Mouse (Mus musculus): ENCODE measurements around the gene Fam193a. TPM values are rescaled to one million over a fixed set of nuclear protein-coding genes. Genes with fewer than 3 reads are reported as not detected.

The Fam193a gene
- polyA plus RNA-seq (2016; fragmentation: Nextera tagmentation; extraction: Ambion mirVana) = 15.8 and 15.9 TPM in 2 replicates

DNA sequence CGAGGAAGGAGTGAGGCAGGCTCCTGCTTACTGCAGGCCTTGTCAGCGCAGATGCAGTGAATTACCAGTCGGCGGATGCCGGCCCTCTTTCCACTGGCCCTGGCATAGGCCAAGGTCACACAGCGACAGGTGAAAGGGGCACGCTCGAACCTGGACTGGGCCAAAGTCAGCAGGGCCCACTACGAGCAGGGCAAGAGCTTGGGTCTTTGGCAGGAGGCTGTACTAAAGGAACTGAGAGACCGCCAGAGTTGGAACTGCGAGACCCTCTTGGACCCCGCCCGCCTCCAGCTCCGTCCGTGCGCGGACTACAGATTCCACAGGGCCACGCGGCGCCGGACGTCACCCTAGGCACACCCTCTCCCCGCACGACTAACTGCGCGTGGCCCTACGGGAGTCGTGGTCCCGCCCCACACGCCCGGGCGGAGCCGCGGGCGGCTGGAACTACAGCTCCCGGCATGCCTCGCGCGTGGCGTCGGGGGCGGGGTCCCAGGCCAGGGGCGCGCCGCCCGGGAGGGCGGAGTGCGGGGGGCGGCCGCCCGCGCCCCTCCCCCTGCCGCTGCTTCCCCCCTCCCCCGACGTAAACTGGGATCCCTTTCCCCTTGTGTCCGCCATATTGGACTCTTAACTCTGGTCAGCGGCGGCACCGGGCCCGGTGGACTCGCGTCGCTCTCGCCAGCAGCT, at the start of gene Fam193a:
Fam193a (plus strand) TSS at position 593 of the 681 bp plus-strand sequence.
- Histone ChIP-seq H3K4me2 (replicated peaks) (peak within 1 kb of the TSS; percentile 57), H3K9me3 (no peaks in the 10 kb centered on the region), H3K4me1 (peaks cover 8% of the 10 kb centered on the region; the same call in 1 of the 2 replicates), H3K4me3 (peak within 1 kb of the TSS; percentile 94), H3K27ac (peak within 1 kb of the TSS; percentile 82), H3K9ac (peak within 1 kb of the TSS; percentile 91), H3K27me3 (no peaks in the 10 kb centered on the region), H3K36me3 (0 out of 2 replicates have a peak, but pooled peaks cover 7% of the 10 kb centered on the region)
- peak; percentile 100 for ATAC-seq (ENCODE audit: insufficient number of reproducible peaks, insufficient read depth, low FRiP score, low TSS enrichment)
- WGBS = under 1% methylated on average over 40 of the region's 64 CpGs

DNA sequence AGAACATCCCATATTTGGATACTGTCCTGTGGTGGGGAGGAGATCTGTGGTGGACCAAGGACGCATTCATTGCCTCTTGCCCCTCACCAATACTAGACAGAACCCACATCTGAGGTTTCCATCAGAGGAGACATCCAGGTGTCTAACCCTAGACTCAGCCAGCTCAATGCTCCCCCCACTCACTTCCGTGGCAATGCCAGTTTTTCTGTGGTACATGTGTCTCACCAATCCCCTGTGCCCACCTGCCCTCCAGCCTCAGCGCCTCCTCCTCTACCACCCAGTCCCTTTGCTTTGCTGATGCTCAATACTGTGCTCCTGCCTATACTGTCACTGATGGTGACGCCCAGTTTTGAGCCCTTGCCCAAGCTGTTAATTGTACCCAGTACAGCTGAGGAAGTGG, 48.5 kb upstream of the Fam193a start:
- Histone ChIP-seq H3K4me2 (replicated peaks) (no peak overlapping the region), H3K9me3 (no peaks in the 10 kb centered on the region), H3K27ac (no peak overlapping the region), H3K4me3 (no peak overlapping the region), H3K9ac (no peak overlapping the region), H3K4me1 (peaks cover 4% of the 10 kb centered on the region), H3K27me3 (no peaks in the 10 kb centered on the region), H3K36me3 (no peaks in the 10 kb centered on the region)
- no peak for ATAC-seq (ENCODE audit: insufficient number of reproducible peaks, insufficient read depth, low FRiP score, low TSS enrichment)
- WGBS = 82% methylated on average over 4 of the region's 4 CpGs

DNA sequence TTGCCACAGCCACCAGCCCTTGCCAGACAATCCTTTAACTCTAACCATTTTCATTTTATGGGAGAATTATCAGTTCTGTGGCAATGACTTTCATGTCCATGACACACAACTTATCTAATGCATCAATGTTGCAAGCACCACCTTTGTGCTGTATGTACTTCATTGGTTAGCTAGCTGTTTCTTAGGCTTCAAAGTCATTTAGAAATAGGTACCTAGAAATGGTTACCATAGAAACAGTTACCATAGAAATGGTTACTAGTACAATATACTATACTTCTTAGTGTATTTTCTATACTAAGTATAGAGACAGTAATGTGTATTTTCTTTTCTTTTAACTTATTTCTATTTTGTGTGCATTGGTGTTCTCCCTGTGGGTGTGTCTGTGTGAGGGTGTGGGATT, 44.4 kb upstream of the Fam193a start:
- ATAC-seq (ENCODE audit: insufficient number of reproducible peaks, insufficient read depth, low FRiP score, low TSS enrichment) = no peak
- no peaks in the 10 kb centered on the region for H3K36me3 ChIP-seq
- H3K4me2 ChIP-seq (replicated peaks) = no peak overlapping the region
- no peak overlapping the region for H3K4me3 ChIP-seq
- no peaks in the 10 kb centered on the region for H3K9me3 ChIP-seq
- H3K9ac ChIP-seq = no peak overlapping the region
- H3K4me1 ChIP-seq = peaks cover 9% of the 10 kb centered on the region
- H3K27ac ChIP-seq = no peak overlapping the region
- H3K27me3 ChIP-seq = no peaks in the 10 kb centered on the region

DNA sequence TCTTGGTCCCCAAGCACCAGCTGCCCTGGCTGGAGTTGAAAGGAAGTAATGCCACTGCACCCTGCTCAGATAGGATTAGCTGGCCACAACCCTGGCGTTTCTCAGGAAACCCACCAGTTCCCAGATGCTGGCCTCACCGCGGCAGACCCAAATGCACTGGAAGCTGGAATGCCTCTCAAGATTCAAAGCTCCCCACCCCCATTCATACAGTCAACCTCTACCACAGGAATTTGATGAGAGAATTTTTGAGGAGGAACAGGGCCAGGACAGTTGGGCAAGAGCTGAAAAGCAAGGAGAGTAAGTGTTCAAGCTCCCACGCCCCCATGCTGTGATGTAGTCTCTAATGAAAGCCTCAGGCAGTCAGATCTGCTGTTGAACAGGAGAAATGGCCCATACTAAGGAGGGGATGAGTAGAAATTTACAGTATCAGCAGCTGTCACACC, 43.5 kb upstream of the Fam193a start:
- no peak overlapping the region for H3K4me3 ChIP-seq

DNA sequence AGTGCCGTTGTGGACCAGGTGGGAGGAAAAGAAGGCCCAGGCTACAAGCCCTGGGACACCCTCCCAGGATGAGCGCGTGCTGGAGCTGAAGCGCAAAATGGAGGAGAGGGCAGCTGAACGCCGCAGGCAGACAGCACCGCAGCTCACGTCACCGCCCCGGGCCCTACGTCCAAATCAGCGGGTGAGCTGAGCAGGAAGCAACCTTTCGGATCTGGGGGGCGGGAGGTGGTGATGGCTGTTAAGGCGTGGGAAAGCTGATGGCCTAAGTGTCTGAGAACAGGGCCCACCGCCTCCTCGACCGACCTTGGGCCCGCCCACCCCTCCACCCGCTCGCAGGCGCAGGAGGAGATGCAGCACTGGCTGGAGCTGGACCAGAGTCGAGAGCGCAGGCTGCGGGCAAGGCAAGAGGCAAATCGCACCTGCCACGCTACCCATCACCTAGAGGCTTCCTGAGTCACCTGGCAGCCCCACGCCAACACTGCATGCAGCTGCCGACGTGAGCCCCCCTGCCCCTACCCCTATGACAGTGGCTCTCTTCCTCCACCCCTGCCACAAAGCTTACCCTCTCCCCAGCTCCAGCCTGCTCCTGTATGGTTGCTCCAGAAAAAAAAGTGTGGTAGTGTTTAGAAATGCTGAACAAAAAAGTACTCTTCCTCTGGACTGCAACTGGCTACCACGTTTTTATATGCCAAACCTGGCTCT, 42.7 kb upstream of the Fam193a start:
- H3K4me3 ChIP-seq = peak overlapping the region; percentile 24
- 9% methylated on average over 30 of the region's 31 CpGs for WGBS
- peaks cover 9% of the 10 kb centered on the region for H3K4me1 ChIP-seq
- H3K9me3 ChIP-seq = no peaks in the 10 kb centered on the region
- peak; percentile 72; the same call in 1 of the 2 replicates for ATAC-seq (ENCODE audit: insufficient number of reproducible peaks, insufficient read depth, low FRiP score, low TSS enrichment)
- H3K36me3 ChIP-seq = no peaks in the 10 kb centered on the region
- peak overlapping the region; percentile 50 for H3K4me2 ChIP-seq (replicated peaks)
- peak overlapping the region; percentile 34 for H3K9ac ChIP-seq
- H3K27ac ChIP-seq = no peak overlapping the region
- no peaks in the 10 kb centered on the region for H3K27me3 ChIP-seq

More for the DNA sequence above, 43.5 kb upstream of the Fam193a start:
- ATAC-seq (ENCODE audit: insufficient number of reproducible peaks, insufficient read depth, low FRiP score, low TSS enrichment) = no peak
- no peak overlapping the region for H3K9ac ChIP-seq
- WGBS = 28% methylated on average over 4 of the region's 4 CpGs
- no peaks in the 10 kb centered on the region for H3K27me3 ChIP-seq
- H3K27ac ChIP-seq = no peak overlapping the region
- H3K4me1 ChIP-seq = peaks cover 9% of the 10 kb centered on the region
- peak overlapping the region; percentile 50; the same call in 1 of the 2 replicates for H3K4me2 ChIP-seq (replicated peaks)
- H3K9me3 ChIP-seq = no peaks in the 10 kb centered on the region
- H3K36me3 ChIP-seq = no peaks in the 10 kb centered on the region

DNA sequence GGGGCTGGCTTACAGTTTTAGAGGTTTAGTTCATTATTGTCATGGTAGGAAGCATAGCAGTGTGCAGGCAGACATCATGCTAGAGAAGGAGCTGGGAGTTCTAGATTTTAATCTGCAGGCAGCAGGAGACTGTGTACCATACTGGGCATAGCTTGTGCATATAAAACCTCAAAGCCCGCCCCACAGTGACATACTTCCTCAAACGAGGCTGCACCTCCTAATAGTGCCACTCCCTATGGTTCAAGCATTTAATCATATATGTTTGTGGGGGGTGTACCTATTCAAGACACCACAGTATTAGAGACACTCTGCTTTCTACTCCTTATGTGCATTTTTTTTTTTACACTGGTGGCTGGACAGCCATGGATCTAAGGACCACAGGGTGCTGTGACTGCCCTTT, 39.6 kb upstream of the Fam193a start:
- H3K4me3 ChIP-seq = no peak overlapping the region
- H3K9me3 ChIP-seq = no peaks in the 10 kb centered on the region
- no peaks in the 10 kb centered on the region for H3K36me3 ChIP-seq
- whole genome bisulfite sequencing = 95% methylated on average over 2 of the region's 2 CpGs
- ATAC-seq (ENCODE audit: insufficient number of reproducible peaks, insufficient read depth, low FRiP score, low TSS enrichment) = no peak
- H3K27me3 ChIP-seq = no peaks in the 10 kb centered on the region
- no peak overlapping the region for H3K4me2 ChIP-seq (replicated peaks)
- H3K27ac ChIP-seq = no peak overlapping the region
- no peak overlapping the region for H3K9ac ChIP-seq
- H3K4me1 ChIP-seq = peaks cover 9% of the 10 kb centered on the region

DNA sequence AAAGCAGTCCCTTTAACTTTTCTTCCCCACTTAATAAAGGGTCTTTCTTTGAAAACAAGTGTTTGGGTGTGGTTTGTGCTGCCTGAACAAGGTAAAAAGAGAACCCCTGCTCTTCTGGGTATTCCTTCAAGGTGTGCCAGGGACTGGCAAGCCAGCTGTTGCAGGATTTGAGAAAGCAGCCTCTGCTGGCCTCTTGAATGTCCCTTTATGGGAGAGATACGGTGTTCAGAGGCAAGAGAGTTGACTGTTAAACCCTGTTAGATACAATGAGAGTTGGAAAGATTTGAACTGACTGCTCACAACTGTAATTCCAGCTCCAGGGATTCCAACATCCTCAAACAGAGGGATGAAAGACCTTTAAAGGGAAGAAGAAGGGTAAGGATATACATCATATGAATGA, 35.7 kb upstream of the Fam193a start:
- Histone ChIP-seq H3K36me3 (no peaks in the 10 kb centered on the region), H3K9ac (no peak overlapping the region), H3K4me1 (peaks cover 13% of the 10 kb centered on the region), H3K9me3 (no peaks in the 10 kb centered on the region), H3K27me3 (no peaks in the 10 kb centered on the region), H3K27ac (no peak overlapping the region), H3K4me2 (replicated peaks) (no peak overlapping the region), H3K4me3 (no peak overlapping the region)
- ATAC-seq (ENCODE audit: insufficient number of reproducible peaks, insufficient read depth, low FRiP score, low TSS enrichment) = no peak
- 87% methylated on average over 1 of the region's 1 CpGs for WGBS

DNA sequence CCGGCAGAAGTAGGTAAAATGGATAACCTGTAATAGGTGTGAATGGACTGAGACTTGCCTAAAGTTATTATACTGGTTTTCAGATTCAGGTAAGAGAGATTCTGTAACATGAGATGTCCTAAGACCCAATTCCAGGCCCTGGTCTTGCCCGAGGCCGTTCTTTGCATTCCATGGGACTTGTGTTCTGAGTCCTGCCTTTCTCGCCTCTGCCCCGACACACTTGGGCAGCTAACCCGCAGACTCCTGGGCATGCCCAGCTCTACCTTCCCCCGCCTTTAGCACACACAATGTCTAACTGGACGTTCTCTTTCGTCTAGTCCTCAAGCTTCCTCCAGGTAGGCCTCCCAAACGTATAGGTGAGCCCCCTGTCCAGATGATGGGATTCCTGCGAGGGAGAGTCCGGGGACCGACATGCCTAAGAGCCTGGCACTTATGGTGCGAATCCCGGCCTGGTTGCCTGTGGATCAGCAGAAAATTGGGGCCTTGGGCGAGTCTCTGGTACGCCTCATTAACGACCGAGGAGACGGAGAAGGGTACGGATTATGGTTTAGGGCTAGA, 34.1 kb upstream of the Fam193a start:
- WGBS = 2% methylated on average over 21 of the region's 21 CpGs
- H3K4me1 ChIP-seq = peaks cover 13% of the 10 kb centered on the region

DNA sequence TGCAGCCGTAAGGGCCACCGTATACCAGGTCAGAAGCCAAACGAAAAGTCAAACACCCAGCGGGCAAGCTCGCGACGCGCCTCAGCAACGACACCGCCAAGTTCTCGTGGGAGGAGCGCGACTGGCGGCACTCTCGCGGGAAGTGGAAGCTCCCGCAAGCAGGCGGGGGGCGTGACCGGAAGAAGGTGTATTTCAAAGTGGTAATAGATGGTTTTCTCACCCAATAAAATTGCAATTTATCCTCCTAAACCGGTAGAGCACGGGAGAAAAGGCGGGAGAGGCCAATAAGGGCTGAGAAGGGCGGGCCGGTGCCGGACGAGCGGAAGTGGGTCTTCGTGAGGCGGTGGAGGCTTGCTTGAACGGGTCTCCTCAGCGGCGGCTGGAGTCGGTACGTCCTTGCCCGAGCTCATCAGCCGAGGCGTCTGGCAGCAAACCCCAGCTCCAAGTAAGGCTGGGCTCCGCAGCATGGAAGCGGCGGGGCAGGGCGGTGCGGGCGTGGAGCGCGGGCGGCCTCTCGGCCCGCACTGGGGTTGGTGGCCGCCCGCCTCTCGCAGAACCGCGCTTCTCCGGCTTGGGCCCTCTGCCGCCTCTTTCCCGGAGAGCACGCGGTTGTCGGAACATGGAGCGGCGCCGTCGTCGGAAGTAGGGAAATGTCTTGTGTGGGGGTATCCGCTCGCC, 33.5 kb upstream of the Fam193a start, which contains the start of gene Rnf4:
Rnf4 (plus strand) TSS at position 193 of the 678 bp plus-strand sequence.
- Histone ChIP-seq H3K4me3 (peak within 1 kb of the TSS; percentile 99), H3K4me1 (peaks cover 13% of the 10 kb centered on the region), H3K27me3 (no peaks in the 10 kb centered on the region), H3K36me3 (no peaks in the 10 kb centered on the region), H3K27ac (peak within 1 kb of the TSS; percentile 96), H3K9me3 (no peaks in the 10 kb centered on the region), H3K4me2 (replicated peaks) (peak within 1 kb of the TSS; percentile 80), H3K9ac (peak within 1 kb of the TSS; percentile 99)
- peak; percentile 96 for ATAC-seq (ENCODE audit: insufficient number of reproducible peaks, insufficient read depth, low FRiP score, low TSS enrichment)
- WGBS = under 1% methylated on average over 66 of the region's 67 CpGs

More for the DNA sequence above, 34.1 kb upstream of the Fam193a start:
- Histone ChIP-seq H3K4me3 (peak overlapping the region; percentile 99), H3K9me3 (no peaks in the 10 kb centered on the region), H3K36me3 (no peaks in the 10 kb centered on the region), H3K27ac (peak overlapping the region; percentile 96), H3K27me3 (no peaks in the 10 kb centered on the region), H3K4me2 (replicated peaks) (peak overlapping the region; percentile 76), H3K9ac (peak overlapping the region; percentile 91)
- peak; percentile 38 for ATAC-seq (ENCODE audit: insufficient number of reproducible peaks, insufficient read depth, low FRiP score, low TSS enrichment)

DNA sequence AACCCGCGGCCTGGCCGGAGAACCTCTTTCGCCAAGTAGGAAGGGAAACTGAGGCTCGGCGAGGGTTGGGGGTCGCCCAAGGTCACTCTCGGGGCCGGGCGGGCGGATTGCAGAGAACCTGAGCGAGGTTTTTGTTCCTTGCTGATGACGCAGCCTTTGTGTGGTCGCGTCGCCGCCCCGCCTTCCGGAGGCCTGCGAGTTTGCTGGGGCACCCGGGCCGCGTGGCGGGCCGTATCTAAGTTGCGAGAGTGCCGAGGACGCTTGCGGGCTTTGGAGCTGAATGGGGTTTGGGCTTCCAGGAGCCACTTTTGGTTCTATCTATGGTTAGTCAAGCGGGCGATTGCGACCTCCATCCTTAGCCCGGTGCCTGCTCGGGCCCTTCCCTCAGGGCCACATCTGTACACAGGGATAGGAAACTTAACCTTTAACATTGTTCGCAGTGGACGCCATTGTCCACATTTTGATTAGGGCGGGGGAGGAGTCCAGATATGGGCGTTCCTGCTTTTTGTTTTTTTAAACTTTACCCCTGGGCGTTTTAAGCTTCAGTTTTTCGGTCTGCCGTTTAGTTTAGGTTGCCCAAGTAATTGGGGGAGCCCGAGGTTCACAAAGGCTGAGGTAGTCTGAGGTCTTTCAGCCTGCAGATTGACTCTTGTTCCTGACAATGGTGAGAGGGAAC, 32.8 kb upstream of the Fam193a start:
- peak overlapping the region; percentile 99 for H3K4me3 ChIP-seq
- under 1% methylated on average over 42 of the region's 42 CpGs for WGBS
- peaks cover 13% of the 10 kb centered on the region for H3K4me1 ChIP-seq
- 0 out of 2 replicates have a peak, but pooled peaks have one; percentile 8 for ATAC-seq (ENCODE audit: insufficient number of reproducible peaks, insufficient read depth, low FRiP score, low TSS enrichment)
- H3K9me3 ChIP-seq = no peaks in the 10 kb centered on the region
- peak overlapping the region; percentile 80 for H3K4me2 ChIP-seq (replicated peaks)
- peak overlapping the region; percentile 99 for H3K9ac ChIP-seq
- no peaks in the 10 kb centered on the region for H3K36me3 ChIP-seq
- H3K27ac ChIP-seq = peak overlapping the region; percentile 96
- H3K27me3 ChIP-seq = no peaks in the 10 kb centered on the region

DNA sequence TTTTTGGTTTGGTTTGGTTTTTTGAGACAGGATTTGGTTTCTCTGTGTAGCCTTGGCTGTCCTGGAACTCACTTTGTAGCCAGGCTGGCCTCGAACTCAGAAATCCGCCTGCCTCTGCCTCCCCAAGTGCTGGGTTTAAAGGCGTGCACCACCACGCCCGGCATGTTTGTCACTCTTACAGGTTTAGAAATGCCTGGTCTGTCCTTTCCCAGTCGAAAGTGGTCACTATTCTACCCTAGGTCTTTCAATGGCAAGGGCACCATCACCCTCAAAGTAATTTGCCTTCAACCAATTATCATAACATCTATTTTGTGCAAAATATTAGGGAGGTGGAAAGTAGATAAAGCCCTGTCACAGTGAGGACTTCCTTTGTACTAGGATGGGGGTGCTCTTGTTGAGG, 29.5 kb upstream of the Fam193a start:
- Histone ChIP-seq H3K9ac (no peak overlapping the region), H3K27me3 (no peaks in the 10 kb centered on the region), H3K4me1 (peaks cover 12% of the 10 kb centered on the region), H3K36me3 (0 out of 2 replicates have a peak, but pooled peaks cover 19% of the 10 kb centered on the region), H3K4me2 (replicated peaks) (no peak overlapping the region), H3K4me3 (no peak overlapping the region), H3K27ac (no peak overlapping the region), H3K9me3 (no peaks in the 10 kb centered on the region)
- 88% methylated on average over 6 of the region's 6 CpGs for WGBS
- ATAC-seq (ENCODE audit: insufficient number of reproducible peaks, insufficient read depth, low FRiP score, low TSS enrichment) = no peak
